Mouse (Mus musculus): Measurements from ENCODE around the gene Nfix. TPM values are rescaled to one million over a fixed set of nuclear protein-coding genes. Genes with fewer than 3 reads are reported as not detected.
A peak's percentile ranks its signal among the peaks of the same experiment; 100 is the strongest.

Nfix gene
- polyA plus RNA-seq, 1 experiment from 2014 or later: 2.8 TPM

- H3K4me3 ChIP-seq (replicated peaks): peak overlapping the region; percentile 46
- H3K9me3 ChIP-seq (replicated peaks): no peaks in the 10 kb centered on the region
- H3K36me3 ChIP-seq (replicated peaks): peaks cover 11% of the 10 kb centered on the region
- 44% methylated on average over 11 of the region's 11 CpGs for WGBS (ENCODE audit: insufficient replicate concordance)
- H3K9ac ChIP-seq: peak overlapping the region; percentile 66
- H3K27me3 ChIP-seq: peaks cover 19% of the 10 kb centered on the region
- ATAC-seq (ENCODE audit: insufficient read depth): no peak
- H3K27ac ChIP-seq (replicated peaks): peak overlapping the region; percentile 98
- peaks cover 93% of the 10 kb centered on the region for H3K4me1 ChIP-seq (replicated peaks)
- H3K4me2 ChIP-seq: peak overlapping the region; percentile 79
These were observed 68.6 kb downstream of the Nfix start for GRCm38 (mm10) chr8:84731371-84732177.

DNA sequence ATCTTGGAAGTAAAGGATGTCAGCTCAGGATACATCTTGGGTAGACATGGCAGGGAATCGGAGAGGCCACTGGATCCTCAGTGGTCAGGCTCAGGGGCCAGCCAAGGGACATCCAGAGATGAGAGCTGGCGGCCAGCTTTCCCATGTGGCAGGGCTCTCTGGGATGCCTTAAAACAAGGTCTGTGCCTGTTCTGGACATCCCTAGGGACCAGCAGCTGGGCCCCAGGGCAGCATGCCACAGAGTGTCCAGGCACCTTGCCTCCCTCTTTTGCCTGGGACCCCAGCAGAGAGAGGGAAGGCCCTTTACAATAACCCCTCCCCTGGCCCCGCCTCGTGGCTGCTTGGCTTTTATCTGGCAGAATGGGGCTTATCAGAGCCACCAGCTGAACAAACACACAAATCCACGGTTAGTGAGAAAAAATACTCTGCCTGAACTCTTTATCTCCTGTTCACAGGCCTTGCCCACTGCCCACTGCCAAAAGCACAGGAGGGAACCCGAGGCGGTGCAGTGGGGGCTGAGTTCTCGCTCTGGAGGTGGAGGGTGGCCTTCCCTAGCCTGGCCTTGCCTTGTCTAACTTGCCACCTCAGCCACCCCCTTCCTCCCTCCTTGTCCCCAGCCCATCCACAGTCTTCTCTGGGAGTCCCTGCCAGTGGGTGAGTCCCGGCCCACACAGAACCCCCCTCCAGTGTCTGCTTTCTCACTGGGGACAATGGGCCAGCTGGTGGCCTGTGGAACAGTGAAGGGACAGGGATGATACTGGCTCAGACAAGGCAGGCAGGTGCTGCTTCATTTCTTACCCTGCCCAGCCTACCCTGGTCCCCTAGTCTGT is 69.4 kb downstream of the Nfix start:
- Histone ChIP-seq H3K36me3 (replicated peaks) (peaks cover 17% of the 10 kb centered on the region), H3K4me2 (peak overlapping the region; percentile 79), H3K27me3 (peaks cover 11% of the 10 kb centered on the region), H3K4me3 (replicated peaks) (peak overlapping the region; percentile 46), H3K27ac (replicated peaks) (peak overlapping the region; percentile 98), H3K4me1 (replicated peaks) (peaks cover 96% of the 10 kb centered on the region), H3K9ac (peak overlapping the region; percentile 66), H3K9me3 (replicated peaks) (no peaks in the 10 kb centered on the region)
- peak; percentile 92 for ATAC-seq (ENCODE audit: insufficient read depth)
- 16% methylated on average over 9 of the region's 9 CpGs for WGBS (ENCODE audit: insufficient replicate concordance)

GRCm38 (mm10) chr8:84729921-84730362 is 70.2 kb downstream of the Nfix start:
- H3K36me3 ChIP-seq (replicated peaks): peaks cover 17% of the 10 kb centered on the region
- H3K9me3 ChIP-seq (replicated peaks): no peaks in the 10 kb centered on the region
- peak overlapping the region; percentile 98 for H3K27ac ChIP-seq (replicated peaks)
- 80% methylated on average over 16 of the region's 16 CpGs for WGBS (ENCODE audit: insufficient replicate concordance)
- peaks cover 10% of the 10 kb centered on the region for H3K27me3 ChIP-seq
- H3K9ac ChIP-seq: peak overlapping the region; percentile 66
- no peak for ATAC-seq (ENCODE audit: insufficient read depth)
- peak overlapping the region; percentile 46; the same call in 1 of the 2 replicates for H3K4me3 ChIP-seq (replicated peaks)
- H3K4me1 ChIP-seq (replicated peaks): peaks cover 99% of the 10 kb centered on the region
- peak overlapping the region; percentile 79 for H3K4me2 ChIP-seq

GRCm38 (mm10) chr8:84728474-84728873 is 71.7 kb downstream of the Nfix start:
- Histone ChIP-seq H3K4me2 (0 out of 2 replicates have a peak overlapping the region, but pooled peaks have one; percentile 6), H3K9me3 (replicated peaks) (no peaks in the 10 kb centered on the region), H3K4me3 (replicated peaks) (no peak overlapping the region), H3K36me3 (replicated peaks) (peaks cover 17% of the 10 kb centered on the region), H3K4me1 (replicated peaks) (peaks cover 100% of the 10 kb centered on the region), H3K27me3 (no peaks in the 10 kb centered on the region; the same call in 1 of the 2 replicates), H3K9ac (peak overlapping the region; percentile 15; the same call in 1 of the 2 replicates), H3K27ac (replicated peaks) (peak overlapping the region; percentile 98)
- 74% methylated on average over 3 of the region's 3 CpGs for WGBS (ENCODE audit: insufficient replicate concordance)
- no peak for ATAC-seq (ENCODE audit: insufficient read depth)

GRCm38 (mm10) chr8:84725941-84726259 is 74.2 kb downstream of the Nfix start:
- Histone ChIP-seq H3K27me3 (no peaks in the 10 kb centered on the region), H3K4me3 (replicated peaks) (peak overlapping the region; percentile 61), H3K27ac (replicated peaks) (peak overlapping the region; percentile 98), H3K36me3 (replicated peaks) (peaks cover 17% of the 10 kb centered on the region), H3K9me3 (replicated peaks) (no peaks in the 10 kb centered on the region), H3K4me1 (replicated peaks) (peaks cover 100% of the 10 kb centered on the region), H3K9ac (peak overlapping the region; percentile 62; the same call in 1 of the 2 replicates), H3K4me2 (peak overlapping the region; percentile 90)
- WGBS (ENCODE audit: insufficient replicate concordance): 16% methylated on average over 3 of the region's 3 CpGs
- ATAC-seq (ENCODE audit: insufficient read depth): no peak

- peak overlapping the region; percentile 62 for H3K9ac ChIP-seq
- H3K9me3 ChIP-seq (replicated peaks): no peaks in the 10 kb centered on the region
- peaks cover 99% of the 10 kb centered on the region for H3K4me1 ChIP-seq (replicated peaks)
- H3K27ac ChIP-seq (replicated peaks): peak overlapping the region; percentile 98
- WGBS (ENCODE audit: insufficient replicate concordance): 55% methylated on average over 10 of the region's 10 CpGs
- no peak for ATAC-seq (ENCODE audit: insufficient read depth)
- H3K36me3 ChIP-seq (replicated peaks): peaks cover 22% of the 10 kb centered on the region
- H3K4me2 ChIP-seq: peak overlapping the region; percentile 90
- H3K27me3 ChIP-seq: no peaks in the 10 kb centered on the region
- peak overlapping the region; percentile 61 for H3K4me3 ChIP-seq (replicated peaks)
These were observed 74.8 kb downstream of the Nfix start for GRCm38 (mm10) chr8:84725246-84725940.

- H3K36me3 ChIP-seq (replicated peaks): peaks cover 22% of the 10 kb centered on the region
- H3K4me2 ChIP-seq: peak overlapping the region; percentile 90
- H3K4me1 ChIP-seq (replicated peaks): peaks cover 93% of the 10 kb centered on the region
- WGBS (ENCODE audit: insufficient replicate concordance): 42% methylated on average over 9 of the region's 9 CpGs
- peak; percentile 25; the same call in 1 of the 2 replicates for ATAC-seq (ENCODE audit: insufficient read depth)
- H3K9me3 ChIP-seq (replicated peaks): no peaks in the 10 kb centered on the region
- H3K9ac ChIP-seq: peak overlapping the region; percentile 62
- H3K27ac ChIP-seq (replicated peaks): peak overlapping the region; percentile 98
- no peaks in the 10 kb centered on the region for H3K27me3 ChIP-seq
- H3K4me3 ChIP-seq (replicated peaks): peak overlapping the region; percentile 61
These were observed 75.5 kb downstream of the Nfix start for GRCm38 (mm10) chr8:84724683-84725082.

DNA sequence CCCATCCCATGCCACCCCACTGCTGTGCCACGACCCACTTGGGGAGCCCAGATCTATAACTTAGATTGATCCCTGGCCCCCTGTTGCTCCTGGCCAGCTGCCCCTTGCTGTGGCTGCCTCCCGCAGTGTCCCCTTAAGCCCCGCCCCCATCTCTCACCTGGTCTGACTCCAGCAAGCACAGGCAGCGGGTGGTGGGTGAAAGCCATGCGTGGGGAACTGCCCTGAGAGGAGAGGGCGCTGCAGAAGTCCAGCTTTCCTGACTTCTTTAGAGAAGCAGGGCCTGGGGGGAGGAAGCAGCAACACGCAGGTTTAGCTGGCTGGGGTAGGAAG is 76.6 kb downstream of the Nfix start:
- Histone ChIP-seq H3K9me3 (replicated peaks) (no peaks in the 10 kb centered on the region), H3K36me3 (replicated peaks) (peaks cover 22% of the 10 kb centered on the region), H3K9ac (peak overlapping the region; percentile 62), H3K4me3 (replicated peaks) (peak overlapping the region; percentile 61), H3K27me3 (no peaks in the 10 kb centered on the region), H3K27ac (replicated peaks) (peak overlapping the region; percentile 98), H3K4me2 (peak overlapping the region; percentile 90), H3K4me1 (replicated peaks) (peaks cover 81% of the 10 kb centered on the region)
- 9% methylated on average over 7 of the region's 7 CpGs for WGBS (ENCODE audit: insufficient replicate concordance)
- peak; percentile 38 for ATAC-seq (ENCODE audit: insufficient read depth)

GRCm38 (mm10) chr8:84722850-84723570 is 77.1 kb downstream of the Nfix start, which contains the start of gene G430095P16Rik:
Gene G430095P16Rik, plus strand, starts transcription at chr8:84723007.
- Histone ChIP-seq H3K27me3 (no peaks in the 10 kb centered on the region), H3K4me2 (peak within 1 kb of the TSS; percentile 90), H3K4me3 (replicated peaks) (peak within 1 kb of the TSS; percentile 61), H3K4me1 (replicated peaks) (peaks cover 78% of the 10 kb centered on the region), H3K36me3 (replicated peaks) (peaks cover 23% of the 10 kb centered on the region), H3K9me3 (replicated peaks) (no peaks in the 10 kb centered on the region), H3K9ac (peak within 1 kb of the TSS; percentile 62), H3K27ac (replicated peaks) (peak within 1 kb of the TSS; percentile 98)
- ATAC-seq (ENCODE audit: insufficient read depth): peak; percentile 93
- 7% methylated on average over 10 of the region's 10 CpGs for WGBS (ENCODE audit: insufficient replicate concordance)

GRCm38 (mm10) chr8:84722530-84722849 is 77.7 kb downstream of the Nfix start:
- Histone ChIP-seq H3K27me3 (no peaks in the 10 kb centered on the region), H3K36me3 (replicated peaks) (peaks cover 26% of the 10 kb centered on the region), H3K9ac (peak overlapping the region; percentile 62), H3K4me1 (replicated peaks) (peaks cover 78% of the 10 kb centered on the region), H3K4me3 (replicated peaks) (peak overlapping the region; percentile 61), H3K4me2 (peak overlapping the region; percentile 90), H3K9me3 (replicated peaks) (no peaks in the 10 kb centered on the region), H3K27ac (replicated peaks) (peak overlapping the region; percentile 98)
- WGBS (ENCODE audit: insufficient replicate concordance): 30% methylated on average over 6 of the region's 6 CpGs
- peak; percentile 6; the same call in 1 of the 2 replicates for ATAC-seq (ENCODE audit: insufficient read depth)
